Mouse (Mus musculus): Measurements from ENCODE around the gene Pou2f1. TPM values are rescaled to one million over a fixed set of nuclear protein-coding genes. Genes with fewer than 3 reads are reported as not detected.
A peak's percentile ranks its signal among the peaks of the same experiment; 100 is the strongest.

Gene Pou2f1
- polyA plus RNA-seq, 1 experiment from 2014 or later: 4.3 TPM

DNA sequence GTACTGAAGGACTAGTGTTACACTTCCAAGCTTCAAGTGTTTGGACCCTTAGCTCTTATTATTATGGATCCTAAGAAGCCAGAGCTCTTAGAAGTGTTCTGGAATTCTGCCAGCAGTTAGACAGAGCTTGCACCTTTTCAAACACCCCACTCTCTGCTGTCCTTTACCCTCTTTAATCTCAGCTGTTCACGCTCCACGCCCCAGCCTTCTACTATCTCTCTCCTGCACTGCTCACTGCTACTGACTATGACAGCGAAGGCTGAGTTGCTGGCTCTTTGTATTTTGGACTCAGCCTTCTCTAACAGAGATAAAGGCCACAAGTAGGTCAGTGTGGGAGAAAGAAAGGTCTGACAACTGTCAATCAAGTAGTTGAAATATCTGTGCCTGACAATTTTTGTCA, 17.3 kb downstream of the Pou2f1 start:
- H3K27me3 ChIP-seq: no peaks in the 10 kb centered on the region
- H3K4me3 ChIP-seq (replicated peaks): no peak overlapping the region
- DNase-seq (peak; percentile 62), ATAC-seq (ENCODE audit: low read depth) (peak; percentile 97)
- H3K4me1 ChIP-seq (replicated peaks): peaks cover 42% of the 10 kb centered on the region
- H3K9me3 ChIP-seq (replicated peaks): no peaks in the 10 kb centered on the region
- H3K9ac ChIP-seq: no peak overlapping the region
- WGBS (ENCODE audit: insufficient replicate concordance): 21% methylated on average over 3 of the region's 3 CpGs
- H3K36me3 ChIP-seq: no peaks in the 10 kb centered on the region
- peak overlapping the region; percentile 45 for H3K4me2 ChIP-seq
- peak overlapping the region; percentile 57 for H3K27ac ChIP-seq

DNA sequence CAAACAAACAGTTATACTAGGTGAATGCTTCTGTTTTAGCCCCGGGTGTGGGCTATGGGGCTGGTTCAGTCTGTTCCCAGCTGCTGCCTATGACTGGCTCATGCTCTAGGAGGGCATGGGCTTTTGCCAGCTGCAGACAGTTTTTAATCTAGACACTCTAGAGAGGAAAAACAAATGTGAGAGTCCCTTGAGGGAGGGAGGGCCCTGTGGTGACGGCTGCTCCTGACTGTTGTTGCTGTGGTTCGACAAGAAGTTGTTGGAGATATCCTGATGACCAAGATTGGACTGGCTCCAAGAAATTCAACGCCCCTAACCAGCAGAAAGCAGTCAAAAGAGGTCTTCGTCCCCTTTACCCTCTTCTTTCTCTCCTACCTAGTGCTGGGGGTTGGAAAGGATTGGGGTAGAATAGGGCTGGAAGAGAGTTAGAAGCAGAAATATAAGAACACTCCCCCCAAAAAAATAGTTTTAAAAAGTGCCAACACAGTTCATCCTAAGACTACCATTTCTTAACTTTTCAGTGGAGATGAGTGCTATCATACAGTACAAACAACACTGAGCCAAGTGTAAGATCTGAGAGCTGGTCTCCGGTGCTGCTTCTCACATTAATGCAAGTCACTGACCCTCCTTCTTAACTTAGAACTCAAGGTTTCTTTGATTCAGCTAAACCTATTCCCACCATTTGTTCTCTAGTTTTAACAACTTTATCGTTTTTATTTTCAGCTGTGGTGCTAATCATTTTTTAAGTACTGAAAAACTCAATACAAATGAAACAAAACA, 25.6 kb downstream of the Pou2f1 start:
- Histone ChIP-seq H3K27me3 (no peaks in the 10 kb centered on the region), H3K36me3 (no peaks in the 10 kb centered on the region), H3K4me2 (no peak overlapping the region), H3K9ac (no peak overlapping the region), H3K9me3 (replicated peaks) (no peaks in the 10 kb centered on the region), H3K4me1 (replicated peaks) (peaks cover 21% of the 10 kb centered on the region), H3K4me3 (replicated peaks) (no peak overlapping the region), H3K27ac (no peak overlapping the region; the same call in 1 of the 2 replicates)
- WGBS (ENCODE audit: insufficient replicate concordance): 27% methylated on average over 7 of the region's 7 CpGs
- no peak for DNase-seq
- ATAC-seq (ENCODE audit: low read depth): peak; percentile 63

GRCm38 (mm10) chr1:165969001-165969690, 33.3 kb downstream of the Pou2f1 start:
- DNase-seq (no peak), ATAC-seq (ENCODE audit: low read depth) (peak; percentile 57; the same call in 1 of the 2 replicates)
- Histone ChIP-seq H3K4me1 (replicated peaks) (peaks cover 15% of the 10 kb centered on the region), H3K27ac (peak overlapping the region; percentile 51; the same call in 1 of the 2 replicates), H3K9ac (no peak overlapping the region), H3K36me3 (no peaks in the 10 kb centered on the region), H3K4me2 (no peak overlapping the region), H3K9me3 (replicated peaks) (no peaks in the 10 kb centered on the region), H3K27me3 (no peaks in the 10 kb centered on the region), H3K4me3 (replicated peaks) (no peak overlapping the region)
- WGBS (ENCODE audit: insufficient replicate concordance): 42% methylated on average over 3 of the region's 3 CpGs

DNA sequence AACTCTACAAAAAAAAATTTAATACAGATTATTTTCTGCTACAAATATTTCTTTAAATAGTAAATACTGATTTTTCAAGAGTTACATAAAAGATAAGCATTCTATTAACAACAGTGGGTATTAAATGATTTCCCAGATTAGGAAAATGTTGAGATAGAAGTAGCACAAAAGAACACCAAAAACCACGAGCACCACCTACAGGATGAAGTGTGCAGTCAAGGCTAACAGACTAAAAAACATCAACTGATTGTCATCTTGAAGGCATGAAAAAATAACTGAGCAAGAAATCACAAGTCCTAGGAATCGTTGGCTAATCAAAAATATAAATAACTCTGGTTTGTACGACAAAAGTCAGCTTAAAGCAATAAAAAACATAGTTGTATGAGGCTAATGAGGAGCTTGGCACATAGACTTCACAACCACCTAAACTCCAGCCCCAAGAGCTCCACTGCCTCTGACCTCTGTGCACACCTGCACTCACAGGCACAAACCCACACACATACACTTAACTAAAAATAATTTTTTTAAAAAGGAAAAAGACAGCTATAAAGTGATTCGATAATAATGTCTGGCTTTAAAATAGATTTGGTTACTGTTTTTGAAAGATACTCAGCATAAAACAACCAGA, 35.3 kb downstream of the Pou2f1 start:
- no peaks in the 10 kb centered on the region for H3K36me3 ChIP-seq
- no peaks in the 10 kb centered on the region for H3K27me3 ChIP-seq
- no peak overlapping the region for H3K27ac ChIP-seq
- WGBS (ENCODE audit: insufficient replicate concordance): 27% methylated on average over 4 of the region's 4 CpGs
- DNase-seq: no peak
- H3K4me2 ChIP-seq: no peak overlapping the region
- H3K4me1 ChIP-seq (replicated peaks): peaks cover 19% of the 10 kb centered on the region
- H3K9me3 ChIP-seq (replicated peaks): no peaks in the 10 kb centered on the region
- no peak overlapping the region for H3K4me3 ChIP-seq (replicated peaks)
- ATAC-seq (ENCODE audit: low read depth): no peak
- H3K9ac ChIP-seq: no peak overlapping the region

- Histone ChIP-seq H3K9me3 (replicated peaks) (no peaks in the 10 kb centered on the region), H3K4me3 (replicated peaks) (no peak overlapping the region), H3K36me3 (no peaks in the 10 kb centered on the region), H3K27ac (no peak overlapping the region), H3K4me2 (no peak overlapping the region), H3K4me1 (replicated peaks) (peaks cover 27% of the 10 kb centered on the region), H3K27me3 (no peaks in the 10 kb centered on the region), H3K9ac (no peak overlapping the region)
- ATAC-seq (ENCODE audit: low read depth): no peak
- DNase-seq: no peak
- WGBS (ENCODE audit: insufficient replicate concordance): 82% methylated on average over 5 of the region's 5 CpGs
Observed at GRCm38 (mm10) chr1:165966156-165966914, 36.1 kb downstream of the Pou2f1 start.

- Histone ChIP-seq H3K4me2 (0 out of 2 replicates have a peak overlapping the region, but pooled peaks have one; percentile 8), H3K9me3 (replicated peaks) (no peaks in the 10 kb centered on the region), H3K27me3 (no peaks in the 10 kb centered on the region), H3K4me1 (replicated peaks) (peaks cover 36% of the 10 kb centered on the region), H3K27ac (0 out of 2 replicates have a peak overlapping the region, but pooled peaks have one; percentile 34), H3K9ac (peak overlapping the region; percentile 39), H3K36me3 (no peaks in the 10 kb centered on the region), H3K4me3 (replicated peaks) (no peak overlapping the region)
- ATAC-seq (ENCODE audit: low read depth) (peak; percentile 73), DNase-seq (no peak)
- 39% methylated on average over 6 of the region's 6 CpGs for WGBS (ENCODE audit: insufficient replicate concordance)
Observed at GRCm38 (mm10) chr1:165961676-165962364, 40.7 kb downstream of the Pou2f1 start.

GRCm38 (mm10) chr1:165958159-165958558, 44.3 kb downstream of the Pou2f1 start:
- no peak overlapping the region for H3K27ac ChIP-seq
- H3K9me3 ChIP-seq (replicated peaks): no peaks in the 10 kb centered on the region
- peaks cover 36% of the 10 kb centered on the region for H3K4me1 ChIP-seq (replicated peaks)
- no peak overlapping the region for H3K4me2 ChIP-seq
- DNase-seq (no peak), ATAC-seq (ENCODE audit: low read depth) (no peak)
- H3K4me3 ChIP-seq (replicated peaks): no peak overlapping the region
- H3K27me3 ChIP-seq: no peaks in the 10 kb centered on the region
- no peak overlapping the region for H3K9ac ChIP-seq
- H3K36me3 ChIP-seq: no peaks in the 10 kb centered on the region

GRCm38 (mm10) chr1:165948214-165948813, 54.2 kb downstream of the Pou2f1 start:
- DNase-seq (no peak), ATAC-seq (ENCODE audit: low read depth) (no peak)
- WGBS (ENCODE audit: insufficient replicate concordance): 71% methylated on average over 2 of the region's 2 CpGs
- no peak overlapping the region for H3K27ac ChIP-seq
- no peak overlapping the region for H3K4me2 ChIP-seq
- no peaks in the 10 kb centered on the region for H3K9me3 ChIP-seq (replicated peaks)
- H3K27me3 ChIP-seq: no peaks in the 10 kb centered on the region
- H3K4me1 ChIP-seq (replicated peaks): no peaks in the 10 kb centered on the region
- H3K36me3 ChIP-seq: no peaks in the 10 kb centered on the region
- H3K4me3 ChIP-seq (replicated peaks): no peak overlapping the region
- H3K9ac ChIP-seq: no peak overlapping the region

DNA sequence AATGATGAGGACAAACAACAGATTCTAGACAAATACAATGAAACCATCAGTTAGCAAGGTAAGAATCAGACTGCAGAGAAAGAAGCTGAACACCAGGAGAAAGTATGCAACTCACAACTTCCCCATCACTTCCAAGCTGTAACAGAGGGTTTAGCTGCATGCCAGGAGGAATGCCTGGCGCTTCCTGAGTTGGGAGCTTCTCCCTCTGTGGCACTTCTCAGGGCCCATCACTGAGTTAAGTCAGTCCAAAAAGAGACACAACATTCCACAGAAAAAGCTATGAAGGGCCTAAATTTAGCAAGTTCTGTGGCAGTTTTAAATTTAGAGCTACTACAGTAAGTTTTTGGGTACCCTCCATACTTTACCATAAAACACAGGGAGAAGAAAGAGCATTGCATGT, 59.2 kb downstream of the Pou2f1 start:
- Histone ChIP-seq H3K27me3 (no peaks in the 10 kb centered on the region), H3K9ac (no peak overlapping the region), H3K4me2 (no peak overlapping the region), H3K27ac (no peak overlapping the region), H3K36me3 (no peaks in the 10 kb centered on the region), H3K4me1 (replicated peaks) (no peaks in the 10 kb centered on the region), H3K9me3 (replicated peaks) (no peaks in the 10 kb centered on the region), H3K4me3 (replicated peaks) (no peak overlapping the region)
- DNase-seq (no peak), ATAC-seq (ENCODE audit: low read depth) (no peak)
- WGBS (ENCODE audit: insufficient replicate concordance): 83% methylated on average over 1 of the region's 1 CpGs

DNA sequence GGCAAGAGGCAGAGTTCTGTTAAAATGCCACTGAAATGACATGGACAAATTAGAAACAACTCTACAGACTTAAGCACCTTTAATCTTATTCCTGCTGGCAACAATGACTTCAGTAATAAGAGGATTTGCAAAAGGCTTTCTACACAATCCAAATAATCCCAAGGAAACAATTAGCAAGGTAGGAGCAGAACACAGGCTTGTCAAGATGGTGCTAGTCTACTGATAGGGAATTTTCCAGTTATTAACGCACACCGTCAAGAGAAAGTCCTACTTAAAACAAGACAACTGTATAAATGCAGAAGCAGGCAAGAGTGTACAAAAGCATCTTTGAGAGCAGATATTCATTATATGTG, 67.0 kb downstream of the Pou2f1 start:
- H3K27ac ChIP-seq: no peak overlapping the region
- H3K4me3 ChIP-seq (replicated peaks): no peak overlapping the region
- H3K27me3 ChIP-seq: no peaks in the 10 kb centered on the region
- WGBS (ENCODE audit: insufficient replicate concordance): 87% methylated on average over 2 of the region's 2 CpGs
- no peak for ATAC-seq (ENCODE audit: low read depth)
- DNase-seq: no peak
- no peaks in the 10 kb centered on the region for H3K9me3 ChIP-seq (replicated peaks)
- no peak overlapping the region for H3K9ac ChIP-seq
- no peak overlapping the region for H3K4me2 ChIP-seq
- H3K4me1 ChIP-seq (replicated peaks): peaks cover 11% of the 10 kb centered on the region
- H3K36me3 ChIP-seq: no peaks in the 10 kb centered on the region
